Mouse (Mus musculus) kidney, embryonic 15.5 days (tissue): ENCODE data around the gene Pgpep1. TPM values are rescaled to one million over a fixed set of nuclear protein-coding genes. Genes with fewer than 3 reads are reported as not detected.

Experiments used
- ATAC-seq: fragments of 200-750 bp; cut with Nextera tagmentation; replicated peaks from 2 replicates; pipeline ENCODE4 v1.8.0; 2017; ENCODE audit warnings: moderate TSS enrichment; ENCODE audit not compliant: low FRiP score
- H3K27ac ChIP-seq: fragments of 300-500 bp; sonication (generic); 2 replicates; pipeline ENCODE4 v1.5.1; 2015; ENCODE audit warnings: mild to moderate bottlenecking, inconsistent platforms
- H3K27me3 ChIP-seq: fragments of 300-500 bp; sonication (generic); 2 replicates; pipeline ENCODE4 v1.6.1; 2015; ENCODE audit warnings: inconsistent platforms
- H3K36me3 ChIP-seq: fragments of 300-500 bp; sonication (generic); 2 replicates; pipeline ENCODE4 v1.6.1; 2015; ENCODE audit warnings: inconsistent platforms
- H3K4me1 ChIP-seq: fragments of 300-500 bp; sonication (generic); 2 replicates; pipeline ENCODE4 v1.6.1; 2015; ENCODE audit warnings: inconsistent platforms
- H3K4me2 ChIP-seq: fragments of 300-500 bp; sonication (generic); 2 replicates; pipeline ENCODE4 v1.6.1; 2015; ENCODE audit warnings: moderate library complexity, mild to moderate bottlenecking, inconsistent platforms
- H3K4me3 ChIP-seq: fragments of 300-500 bp; sonication (generic); replicated peaks from 2 replicates; pipeline ENCODE4 v1.5.1; 2015; ENCODE audit warnings: mild to moderate bottlenecking, inconsistent platforms
- H3K9ac ChIP-seq: fragments of 300-500 bp; sonication (generic); 2 replicates; pipeline ENCODE4 v1.6.1; 2015; ENCODE audit warnings: mild to moderate bottlenecking, inconsistent platforms
- H3K9me3 ChIP-seq: fragments of 300-500 bp; sonication (generic); replicated peaks from 2 replicates; pipeline ENCODE4 v1.6.1; 2016; ENCODE audit warnings: inconsistent platforms
- WGBS: fragments of 180-500 bp; shearing (Covaris S2); methylation state at CpG from one replicate; pipeline ENCODE4 v1.1.7; 2015; ENCODE audit warnings: mixed read lengths; 5-methylcytosine and 5-hydroxymethylcytosine counted together
- polyA plus RNA-seq: library from polyadenylated mRNA; unstranded; fragments of >200 nt; fragmentation: Nextera tagmentation; extraction: Ambion mirVana; gene quantifications from 2 replicates; pipeline ENCODE4 v1.2.1, GENCODE M21; 2015

Gene Pgpep1
- polyA plus RNA-seq, 1 experiment from 2014 or later, result 65.5 TPM

GRCm38 (mm10) chr8:70673079-70673856, 13.1 kb upstream of the Pgpep1 start, which contains the start of gene Lsm4:
Gene Lsm4 (plus strand): TSS chr8:70673248.
- WGBS, result under 1% methylated on average over 60 of the region's 60 CpGs
- Histone ChIP-seq H3K4me3 (peak within 1 kb of the TSS; percentile 71), H3K36me3 (peaks cover 19% of the 10 kb centered on the region)

GRCm38 (mm10) chr8:70672325-70673078, 12.3 kb upstream of the Pgpep1 start:
- Histone ChIP-seq H3K9me3 (no peaks in the 10 kb centered on the region), H3K27ac (peak overlapping the region; percentile 97), H3K9ac (peak overlapping the region; percentile 52), H3K27me3 (no peaks in the 10 kb centered on the region), H3K4me2 (peak overlapping the region; percentile 70), H3K36me3 (peaks cover 12% of the 10 kb centered on the region), H3K4me1 (peaks cover 43% of the 10 kb centered on the region), H3K4me3 (peak overlapping the region; percentile 71)
- peak; percentile 13; the same call in 1 of the 2 replicates for ATAC-seq
- 40% methylated on average over 19 of the region's 19 CpGs for WGBS

More at GRCm38 (mm10) chr8:70673079-70673856, 13.1 kb upstream of the Pgpep1 start, which contains the start of gene Lsm4:
- Histone ChIP-seq H3K9me3 (no peaks in the 10 kb centered on the region), H3K9ac (peak within 1 kb of the TSS; percentile 62), H3K4me2 (peak within 1 kb of the TSS; percentile 70), H3K4me1 (peaks cover 50% of the 10 kb centered on the region), H3K27me3 (no peaks in the 10 kb centered on the region), H3K27ac (peak within 1 kb of the TSS; percentile 97)
- peak; percentile 96 for ATAC-seq

- Histone ChIP-seq H3K36me3 (peaks cover 6% of the 10 kb centered on the region; the same call in 1 of the 2 replicates), H3K9me3 (no peaks in the 10 kb centered on the region), H3K4me3 (no peak overlapping the region), H3K27ac (peak overlapping the region; percentile 97), H3K27me3 (no peaks in the 10 kb centered on the region), H3K4me1 (peaks cover 42% of the 10 kb centered on the region), H3K9ac (no peak overlapping the region), H3K4me2 (no peak overlapping the region)
- no peak for ATAC-seq
- WGBS, result 61% methylated on average over 10 of the region's 10 CpGs
These were observed 11.6 kb upstream of the Pgpep1 start for GRCm38 (mm10) chr8:70671615-70672324.

GRCm38 (mm10) chr8:70667071-70667470, 6.9 kb upstream of the Pgpep1 start:
- H3K4me2 ChIP-seq, result no peak overlapping the region
- H3K4me3 ChIP-seq, result no peak overlapping the region
- WGBS, result 60% methylated on average over 5 of the region's 5 CpGs
- no peak for ATAC-seq
- H3K36me3 ChIP-seq, result no peaks in the 10 kb centered on the region
- no peaks in the 10 kb centered on the region for H3K27me3 ChIP-seq
- no peak overlapping the region for H3K27ac ChIP-seq
- no peaks in the 10 kb centered on the region for H3K9me3 ChIP-seq
- H3K4me1 ChIP-seq, result peaks cover 22% of the 10 kb centered on the region
- no peak overlapping the region for H3K9ac ChIP-seq

GRCm38 (mm10) chr8:70665599-70665998, 5.4 kb upstream of the Pgpep1 start:
- Histone ChIP-seq H3K4me2 (no peak overlapping the region), H3K9me3 (no peaks in the 10 kb centered on the region), H3K36me3 (no peaks in the 10 kb centered on the region), H3K27me3 (no peaks in the 10 kb centered on the region), H3K9ac (no peak overlapping the region), H3K27ac (peak overlapping the region; percentile 64; the same call in 1 of the 2 replicates), H3K4me3 (no peak overlapping the region), H3K4me1 (peaks cover 10% of the 10 kb centered on the region)
- peak; percentile 61; the same call in 1 of the 2 replicates for ATAC-seq
- WGBS, result 60% methylated on average over 2 of the region's 2 CpGs

- no peak overlapping the region for H3K4me2 ChIP-seq
- H3K27me3 ChIP-seq, result no peaks in the 10 kb centered on the region
- H3K36me3 ChIP-seq, result no peaks in the 10 kb centered on the region
- 80% methylated on average over 3 of the region's 3 CpGs for WGBS
- no peak overlapping the region for H3K4me3 ChIP-seq
- H3K4me1 ChIP-seq, result peaks cover 18% of the 10 kb centered on the region
- H3K9ac ChIP-seq, result no peak overlapping the region
- no peaks in the 10 kb centered on the region for H3K9me3 ChIP-seq
- ATAC-seq, result no peak
- H3K27ac ChIP-seq, result no peak overlapping the region
These were observed 4.4 kb upstream of the Pgpep1 start for GRCm38 (mm10) chr8:70664631-70665030.

GRCm38 (mm10) chr8:70663691-70664090, 3.5 kb upstream of the Pgpep1 start:
- Histone ChIP-seq H3K27me3 (no peaks in the 10 kb centered on the region), H3K4me3 (no peak overlapping the region), H3K27ac (no peak overlapping the region), H3K4me1 (peaks cover 24% of the 10 kb centered on the region), H3K9ac (no peak overlapping the region), H3K36me3 (no peaks in the 10 kb centered on the region), H3K9me3 (no peaks in the 10 kb centered on the region), H3K4me2 (no peak overlapping the region)
- no peak for ATAC-seq
- WGBS, result 50% methylated on average over 4 of the region's 4 CpGs

- H3K4me1 ChIP-seq, result peaks cover 39% of the 10 kb centered on the region
- under 1% methylated on average over 44 of the region's 44 CpGs for WGBS
These were observed 450 bp downstream of the Pgpep1 start for GRCm38 (mm10) chr8:70659604-70660272.

GRCm38 (mm10) chr8:70658897-70659603, 1.1 kb downstream of the Pgpep1 start:
- H3K9ac ChIP-seq, result peak overlapping the region; percentile 70
- H3K27ac ChIP-seq, result peak overlapping the region; percentile 91
- peak overlapping the region; percentile 85 for H3K4me2 ChIP-seq
- H3K9me3 ChIP-seq, result no peaks in the 10 kb centered on the region
- peak overlapping the region; percentile 77 for H3K4me3 ChIP-seq
- peaks cover 31% of the 10 kb centered on the region for H3K36me3 ChIP-seq
- peaks cover 39% of the 10 kb centered on the region for H3K4me1 ChIP-seq
- WGBS, result under 1% methylated on average over 31 of the region's 31 CpGs
- H3K27me3 ChIP-seq, result no peaks in the 10 kb centered on the region
- peak; percentile 62 for ATAC-seq

More at GRCm38 (mm10) chr8:70659604-70660272, 450 bp downstream of the Pgpep1 start:
- Histone ChIP-seq H3K4me3 (peak overlapping the region; percentile 77), H3K27ac (peak overlapping the region; percentile 91), H3K27me3 (no peaks in the 10 kb centered on the region), H3K9me3 (no peaks in the 10 kb centered on the region), H3K4me2 (peak overlapping the region; percentile 85), H3K9ac (peak overlapping the region; percentile 70), H3K36me3 (peaks cover 28% of the 10 kb centered on the region)
- peak; percentile 96 for ATAC-seq

- peak overlapping the region; percentile 85 for H3K4me2 ChIP-seq
- 76% methylated on average over 2 of the region's 2 CpGs for WGBS
- H3K27me3 ChIP-seq, result no peaks in the 10 kb centered on the region
- peaks cover 38% of the 10 kb centered on the region for H3K4me1 ChIP-seq
- H3K27ac ChIP-seq, result no peak overlapping the region
- no peaks in the 10 kb centered on the region for H3K9me3 ChIP-seq
- peak overlapping the region; percentile 77 for H3K4me3 ChIP-seq
- ATAC-seq, result no peak
- H3K9ac ChIP-seq, result 0 out of 2 replicates have a peak overlapping the region, but pooled peaks have one; percentile 7
- peaks cover 40% of the 10 kb centered on the region for H3K36me3 ChIP-seq
These were observed 2.4 kb downstream of the Pgpep1 start for GRCm38 (mm10) chr8:70657739-70658138.

GRCm38 (mm10) chr8:70657214-70657613, 3.0 kb downstream of the Pgpep1 start:
- no peaks in the 10 kb centered on the region for H3K9me3 ChIP-seq
- peaks cover 38% of the 10 kb centered on the region for H3K4me1 ChIP-seq
- no peak overlapping the region for H3K27ac ChIP-seq
- peaks cover 45% of the 10 kb centered on the region for H3K36me3 ChIP-seq
- H3K4me2 ChIP-seq, result no peak overlapping the region
- H3K9ac ChIP-seq, result no peak overlapping the region
- 92% methylated on average over 3 of the region's 3 CpGs for WGBS
- no peaks in the 10 kb centered on the region for H3K27me3 ChIP-seq
- H3K4me3 ChIP-seq, result no peak overlapping the region
- ATAC-seq, result no peak
